Mouse (Mus musculus): ENCODE data around the gene Obscn.

DNA sequence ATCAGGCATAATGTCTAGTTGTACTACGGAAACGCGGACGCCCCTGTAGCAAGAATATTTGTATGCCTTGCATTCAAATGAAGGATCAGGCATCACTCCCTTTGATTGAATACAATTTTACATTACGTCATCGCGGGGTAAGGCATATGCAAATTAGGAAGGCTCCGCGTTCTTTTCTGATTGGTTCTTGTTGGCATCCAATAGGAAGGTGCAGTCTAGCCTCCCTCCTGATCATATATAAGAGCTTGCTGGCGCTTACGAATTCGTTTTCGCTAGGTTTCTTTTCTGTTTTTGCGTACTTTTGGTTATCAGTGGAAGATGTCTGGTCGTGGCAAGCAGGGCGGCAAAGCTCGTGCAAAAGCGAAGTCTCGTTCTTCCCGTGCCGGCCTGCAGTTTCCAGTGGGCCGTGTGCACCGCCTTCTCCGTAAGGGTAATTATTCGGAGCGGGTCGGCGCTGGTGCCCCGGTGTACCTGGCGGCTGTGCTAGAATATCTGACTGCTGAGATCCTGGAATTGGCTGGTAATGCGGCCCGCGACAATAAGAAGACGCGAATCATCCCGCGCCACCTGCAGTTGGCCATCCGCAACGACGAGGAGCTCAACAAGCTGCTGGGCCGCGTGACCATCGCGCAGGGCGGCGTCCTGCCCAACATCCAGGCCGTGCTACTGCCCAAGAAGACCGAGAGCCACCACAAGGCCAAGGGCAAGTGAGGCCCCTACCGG lies 181.6 kb downstream of the Obscn start, which contains the start of the genes Hist3h2a and Trim17:
- TF ChIP-seq CTCF (IDR thresholded peaks at IDR 0.05; ENCODE audit: extremely low read depth, insufficient read depth, insufficient read length, insufficient replicate concordance) (peak; percentile 39; the same call in 1 of the 2 replicates), POLR2A (IDR thresholded peaks at IDR 0.05; ENCODE audit: low read depth, low read length) (peak; percentile 74; the same call in 1 of the 2 replicates)

Data from spleen, adult 2 months (tissue).